Mouse (Mus musculus) ES-Bruce4 (cell line): ENCODE measurements around the gene Rtp1. TPM values are rescaled to one million over a fixed set of nuclear protein-coding genes. Genes with fewer than 3 reads are reported as not detected.

Experiments used
- H3K27ac ChIP-seq: 2 replicates; pipeline ENCODE4 v1.5.1; 2012; ENCODE audit warnings: low read length, inconsistent platforms; ENCODE audit not compliant: insufficient read depth
- H3K27me3 ChIP-seq: 2 replicates; pipeline ENCODE4 v1.6.1; 2012; ENCODE audit warnings: mild to moderate bottlenecking, low read length, inconsistent platforms; ENCODE audit not compliant: control insufficient read depth, poor library complexity, insufficient read depth, severe bottlenecking
- H3K36me3 ChIP-seq: 2 replicates; pipeline ENCODE4 v1.6.1; 2012; ENCODE audit warnings: inconsistent platforms, mild to moderate bottlenecking, low read length, moderate library complexity; ENCODE audit not compliant: control insufficient read depth, poor library complexity, insufficient read depth, severe bottlenecking
- H3K4me1 ChIP-seq: one replicate; pipeline ENCODE4 v1.8.1; 2011; ENCODE audit warnings: low read length; ENCODE audit not compliant: control insufficient read depth, insufficient read depth
- H3K4me3 ChIP-seq: 2 replicates; pipeline ENCODE4 v1.5.1; 2011; ENCODE audit warnings: low read depth, mild to moderate bottlenecking, low read length
- H3K9ac ChIP-seq: 2 replicates; pipeline ENCODE4 v1.6.1; 2012; ENCODE audit warnings: low read depth, mild to moderate bottlenecking, inconsistent platforms; ENCODE audit not compliant: poor library complexity, severe bottlenecking
- H3K9me3 ChIP-seq: replicated peaks from 2 replicates; pipeline ENCODE4 v1.6.1; 2012; ENCODE audit warnings: mild to moderate bottlenecking, low read length, inconsistent platforms; ENCODE audit not compliant: control insufficient read depth, poor library complexity, insufficient read depth, severe bottlenecking
- CTCF ChIP-seq: IDR thresholded peaks from one replicate; pipeline ENCODE4 v1.8.1; 2011; ENCODE audit warnings: low read depth, low read length
- EP300 ChIP-seq: IDR thresholded peaks from 2 replicates; pipeline ENCODE4 v1.6.1; 2011; ENCODE audit warnings: low read depth, low read length; ENCODE audit not compliant: insufficient read depth
- POLR2A ChIP-seq: IDR thresholded peaks from one replicate; pipeline ENCODE4 v1.8.1; 2011; ENCODE audit warnings: low read length; ENCODE audit not compliant: insufficient read depth
- polyA plus RNA-seq: library from polyadenylated mRNA; stranded (reverse); fragments of >200 nt; gene quantifications from 2 replicates; pipeline ENCODE4 v1.2.4, GENCODE M21; 2011; ENCODE audit warnings: low read depth; ENCODE audit not compliant: missing spikeins, insufficient read depth, insufficient read length

Gene Rtp1
- polyA plus RNA-seq, 1 experiment, result not detected

GRCm38 (mm10) chr16:23458906-23459588 lies 30.1 kb downstream of the Rtp1 start:
- Histone ChIP-seq H3K4me3 (no peak overlapping the region), H3K36me3 (no peaks in the 10 kb centered on the region), H3K4me1 (no peaks in the 10 kb centered on the region), H3K9ac (no peak overlapping the region), H3K9me3 (no peaks in the 10 kb centered on the region), H3K27ac (no peak overlapping the region), H3K27me3 (no peaks in the 10 kb centered on the region)
- no peak for TF ChIP-seq POLR2A
- TF ChIP-seq CTCF, result no peak
- TF ChIP-seq EP300, result no peak

- H3K9ac ChIP-seq, result no peak overlapping the region
- no peaks in the 10 kb centered on the region for H3K4me1 ChIP-seq
- no peak overlapping the region for H3K4me3 ChIP-seq
- H3K36me3 ChIP-seq, result no peaks in the 10 kb centered on the region
- no peaks in the 10 kb centered on the region for H3K27me3 ChIP-seq
- no peaks in the 10 kb centered on the region for H3K9me3 ChIP-seq
- no peak for TF ChIP-seq POLR2A
- TF ChIP-seq CTCF, result no peak
- TF ChIP-seq EP300, result no peak
- H3K27ac ChIP-seq, result no peak overlapping the region
Measured at GRCm38 (mm10) chr16:23463671-23464347, 34.9 kb downstream of the Rtp1 start.

GRCm38 (mm10) chr16:23471551-23471950 lies 42.6 kb downstream of the Rtp1 start:
- Histone ChIP-seq H3K4me1 (no peaks in the 10 kb centered on the region), H3K27me3 (no peaks in the 10 kb centered on the region), H3K9ac (no peak overlapping the region), H3K27ac (no peak overlapping the region), H3K4me3 (no peak overlapping the region), H3K9me3 (no peaks in the 10 kb centered on the region), H3K36me3 (no peaks in the 10 kb centered on the region)
- TF ChIP-seq CTCF (no peak), EP300 (no peak), POLR2A (no peak)

- H3K27ac ChIP-seq, result no peak overlapping the region
- no peak overlapping the region for H3K4me3 ChIP-seq
- no peaks in the 10 kb centered on the region for H3K4me1 ChIP-seq
- no peaks in the 10 kb centered on the region for H3K9me3 ChIP-seq
- no peak for TF ChIP-seq POLR2A
- no peak for TF ChIP-seq EP300
- TF ChIP-seq CTCF, result no peak
- H3K36me3 ChIP-seq, result no peaks in the 10 kb centered on the region
- no peak overlapping the region for H3K9ac ChIP-seq
- no peaks in the 10 kb centered on the region for H3K27me3 ChIP-seq
Measured at GRCm38 (mm10) chr16:23472046-23472445, 43.1 kb downstream of the Rtp1 start.

GRCm38 (mm10) chr16:23475651-23476050 lies 46.7 kb downstream of the Rtp1 start:
- Histone ChIP-seq H3K9me3 (no peaks in the 10 kb centered on the region), H3K36me3 (no peaks in the 10 kb centered on the region), H3K4me3 (no peak overlapping the region), H3K9ac (no peak overlapping the region), H3K27me3 (no peaks in the 10 kb centered on the region), H3K4me1 (no peaks in the 10 kb centered on the region), H3K27ac (no peak overlapping the region)
- no peak for TF ChIP-seq EP300
- no peak for TF ChIP-seq POLR2A
- no peak for TF ChIP-seq CTCF

GRCm38 (mm10) chr16:23476598-23476997 lies 47.7 kb downstream of the Rtp1 start:
- Histone ChIP-seq H3K9ac (no peak overlapping the region), H3K9me3 (no peaks in the 10 kb centered on the region), H3K4me1 (no peaks in the 10 kb centered on the region), H3K27me3 (no peaks in the 10 kb centered on the region), H3K27ac (no peak overlapping the region), H3K36me3 (no peaks in the 10 kb centered on the region), H3K4me3 (no peak overlapping the region)
- TF ChIP-seq EP300, result no peak
